Mouse (Mus musculus) forebrain, embryonic 14.5 days (tissue): ENCODE measurements at regions not wholly inside any gene's neighbourhood (a gene's known extent, or its start where the extent isn't known, plus 50 kb on each side); places are given as distances from the start of the nearest gene placed in this dataset.

Experiments used
- ATAC-seq: fragments of 200-750 bp; cut with Nextera tagmentation; 2 replicates; pipeline ENCODE4 v1.8.0; 2017; ENCODE audit warnings: mild to moderate bottlenecking, moderate library complexity
- DNase-seq: peaks from one replicate; pipeline ENCODE4 v3.0.0-alpha.2; 2015; ENCODE audit warnings: low spot score
- H3K27ac ChIP-seq: fragments of 300-500 bp; sonication (generic); 2 replicates; pipeline ENCODE4 v1.5.1; 2014; ENCODE audit warnings: low read depth, mild to moderate bottlenecking, control low read depth, low read length, moderate library complexity
- H3K27me3 ChIP-seq: fragments of 300-500 bp; sonication (generic); replicated peaks from 2 replicates; pipeline ENCODE4 v1.6.1; 2014; ENCODE audit warnings: low read length, control low read depth, mixed read lengths; ENCODE audit not compliant: control insufficient read depth, insufficient read depth
- H3K36me3 ChIP-seq: fragments of 300-500 bp; sonication (generic); 2 replicates; pipeline ENCODE4 v1.6.1; 2014; ENCODE audit warnings: low read length, control low read depth; ENCODE audit not compliant: control insufficient read depth, insufficient read depth
- H3K4me1 ChIP-seq: fragments of 300-500 bp; sonication (generic); 2 replicates; pipeline ENCODE4 v1.6.1; 2014; ENCODE audit warnings: antibody characterized with exemption, low read length, control low read depth; ENCODE audit not compliant: control insufficient read depth, insufficient read depth
- H3K4me2 ChIP-seq: fragments of 300-500 bp; sonication (generic); 2 replicates; pipeline ENCODE4 v1.6.1; 2014; ENCODE audit warnings: mild to moderate bottlenecking, control low read depth, low read length
- H3K4me3 ChIP-seq: fragments of 300-500 bp; sonication (generic); 2 replicates; pipeline ENCODE4 v1.5.1; 2014; ENCODE audit warnings: low read depth, low read length, control low read depth
- H3K9ac ChIP-seq: fragments of 300-500 bp; sonication (generic); 2 replicates; pipeline ENCODE4 v1.6.1; 2014; ENCODE audit warnings: mild to moderate bottlenecking, low read length, control low read depth, moderate library complexity
- H3K9me3 ChIP-seq: fragments of 300-500 bp; sonication (generic); replicated peaks from 2 replicates; pipeline ENCODE4 v1.6.1; 2016; ENCODE audit warnings: low read length, control low read depth, mixed read lengths; ENCODE audit not compliant: control insufficient read depth
- WGBS: fragments of 180-500 bp; shearing (Covaris S2); extraction: QIAGEN DNeasy Blood & Tissue Kit; methylation state at CpG from one replicate; pipeline ENCODE4 v1.1.7; 2014; 5-methylcytosine and 5-hydroxymethylcytosine counted together

GRCm38 (mm10) chr4:71524255-71524970 is 233.4 kb downstream of the Gm11232 start:
- Histone ChIP-seq H3K9me3 (no peaks in the 10 kb centered on the region), H3K4me1 (no peaks in the 10 kb centered on the region), H3K27ac (no peak overlapping the region), H3K4me3 (no peak overlapping the region), H3K9ac (no peak overlapping the region), H3K36me3 (no peaks in the 10 kb centered on the region), H3K27me3 (no peaks in the 10 kb centered on the region), H3K4me2 (no peak overlapping the region)
- no peak for ATAC-seq
- peak; percentile 24 for DNase-seq
- 84% methylated on average over 4 of the region's 4 CpGs for WGBS

- H3K9me3 ChIP-seq = no peaks in the 10 kb centered on the region
- H3K27ac ChIP-seq = no peak overlapping the region
- no peaks in the 10 kb centered on the region for H3K36me3 ChIP-seq
- H3K27me3 ChIP-seq = no peaks in the 10 kb centered on the region
- no peak for ATAC-seq
- no peaks in the 10 kb centered on the region for H3K4me1 ChIP-seq
- no peak overlapping the region for H3K4me3 ChIP-seq
- DNase-seq = peak; percentile 22
- H3K9ac ChIP-seq = no peak overlapping the region
- no peak overlapping the region for H3K4me2 ChIP-seq
Measured at GRCm38 (mm10) chr4:71520751-71521150, 237.0 kb downstream of the Gm11232 start.

GRCm38 (mm10) chr4:71517921-71518404 is 239.8 kb downstream of the Gm11232 start:
- Histone ChIP-seq H3K4me1 (no peaks in the 10 kb centered on the region), H3K9me3 (no peaks in the 10 kb centered on the region), H3K4me3 (no peak overlapping the region), H3K9ac (no peak overlapping the region), H3K27me3 (no peaks in the 10 kb centered on the region), H3K27ac (no peak overlapping the region), H3K4me2 (no peak overlapping the region), H3K36me3 (no peaks in the 10 kb centered on the region)
- DNase-seq (peak; percentile 64), ATAC-seq (peak; percentile 61; the same call in 1 of the 2 replicates)
- 8% methylated on average over 2 of the region's 2 CpGs for WGBS

GRCm38 (mm10) chr4:71506911-71507310 is 250.9 kb downstream of the Gm11232 start:
- no peaks in the 10 kb centered on the region for H3K9me3 ChIP-seq
- no peak overlapping the region for H3K9ac ChIP-seq
- no peak for DNase-seq
- H3K27ac ChIP-seq = no peak overlapping the region
- H3K4me1 ChIP-seq = no peaks in the 10 kb centered on the region
- no peak overlapping the region for H3K4me2 ChIP-seq
- ATAC-seq = no peak
- H3K4me3 ChIP-seq = no peak overlapping the region
- no peaks in the 10 kb centered on the region for H3K27me3 ChIP-seq
- H3K36me3 ChIP-seq = no peaks in the 10 kb centered on the region

GRCm38 (mm10) chr4:71489788-71490187 is 268.0 kb downstream of the Gm11232 start:
- 95% methylated on average over 2 of the region's 2 CpGs for WGBS
- no peak for DNase-seq
- no peak overlapping the region for H3K9ac ChIP-seq
- H3K27me3 ChIP-seq = no peaks in the 10 kb centered on the region
- H3K4me2 ChIP-seq = no peak overlapping the region
- no peak overlapping the region for H3K27ac ChIP-seq
- H3K9me3 ChIP-seq = no peaks in the 10 kb centered on the region
- peaks cover 13% of the 10 kb centered on the region for H3K4me1 ChIP-seq
- no peak for ATAC-seq
- H3K36me3 ChIP-seq = no peaks in the 10 kb centered on the region
- no peak overlapping the region for H3K4me3 ChIP-seq

- Histone ChIP-seq H3K4me3 (no peak overlapping the region), H3K4me2 (no peak overlapping the region), H3K27ac (no peak overlapping the region), H3K4me1 (peaks cover 20% of the 10 kb centered on the region), H3K9me3 (no peaks in the 10 kb centered on the region), H3K9ac (no peak overlapping the region), H3K36me3 (no peaks in the 10 kb centered on the region), H3K27me3 (no peaks in the 10 kb centered on the region)
- 11% methylated on average over 2 of the region's 2 CpGs for WGBS
- no peak for ATAC-seq
- DNase-seq = peak; percentile 33
Measured at GRCm38 (mm10) chr4:71488663-71489161, 269.1 kb downstream of the Gm11232 start.

- 91% methylated on average over 9 of the region's 9 CpGs for WGBS
- H3K36me3 ChIP-seq = no peaks in the 10 kb centered on the region
- peaks cover 26% of the 10 kb centered on the region for H3K4me1 ChIP-seq
- no peak overlapping the region for H3K9ac ChIP-seq
- H3K27me3 ChIP-seq = no peaks in the 10 kb centered on the region
- no peak overlapping the region for H3K4me3 ChIP-seq
- no peak for ATAC-seq
- H3K27ac ChIP-seq = no peak overlapping the region
- no peaks in the 10 kb centered on the region for H3K9me3 ChIP-seq
- no peak for DNase-seq
- no peak overlapping the region for H3K4me2 ChIP-seq
Measured at GRCm38 (mm10) chr4:71488059-71488458, 269.7 kb downstream of the Gm11232 start.

- Histone ChIP-seq H3K36me3 (no peaks in the 10 kb centered on the region), H3K9ac (no peak overlapping the region), H3K27ac (0 out of 2 replicates have a peak overlapping the region, but pooled peaks have one; percentile 27), H3K9me3 (no peaks in the 10 kb centered on the region), H3K4me2 (no peak overlapping the region), H3K4me3 (no peak overlapping the region), H3K27me3 (0 out of 2 replicates have a peak, but pooled peaks cover 3% of the 10 kb centered on the region), H3K4me1 (peaks cover 36% of the 10 kb centered on the region)
- no peak for ATAC-seq
- DNase-seq = no peak
- WGBS = 74% methylated on average over 2 of the region's 2 CpGs
Measured at GRCm38 (mm10) chr4:71480960-71481359, 276.8 kb downstream of the Gm11232 start.

- Histone ChIP-seq H3K9ac (no peak overlapping the region), H3K27me3 (no peaks in the 10 kb centered on the region), H3K4me1 (no peaks in the 10 kb centered on the region), H3K36me3 (no peaks in the 10 kb centered on the region), H3K9me3 (no peaks in the 10 kb centered on the region), H3K4me2 (no peak overlapping the region), H3K4me3 (no peak overlapping the region), H3K27ac (no peak overlapping the region)
- DNase-seq = no peak
- no peak for ATAC-seq
Measured at GRCm38 (mm10) chr4:71470580-71470979, 287.2 kb downstream of the Gm11232 start.
